Mouse (Mus musculus): Measurements from ENCODE around the gene Vapb.

DNA sequence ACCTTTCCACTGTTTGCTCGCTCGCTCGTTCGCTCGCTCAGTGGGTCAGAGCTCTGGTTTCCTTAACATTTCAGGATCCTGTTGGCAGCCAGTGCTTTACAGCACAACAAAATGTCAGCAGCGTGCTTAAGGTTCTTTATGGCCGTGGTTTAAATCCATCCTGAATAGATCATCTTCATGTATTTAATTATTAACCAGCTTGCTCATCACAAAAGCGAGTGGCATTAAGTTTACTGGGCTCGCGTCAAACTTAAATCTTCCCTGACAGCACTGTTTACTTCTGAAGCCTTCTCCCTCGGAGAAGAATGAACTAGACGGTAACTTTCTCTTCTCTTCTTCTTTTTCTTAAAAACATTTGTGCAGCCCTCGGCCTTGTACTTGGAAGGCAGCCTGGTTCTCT, 4.8 kb downstream of the Vapb start:
- TF ChIP-seq POLR2A (IDR thresholded peaks at IDR 0.05; ENCODE audit: extremely low read depth, insufficient read depth, low read length) (no peak), CTCF (IDR thresholded peaks at IDR 0.05; ENCODE audit: low read depth, low read length) (no peak)
